Mouse (Mus musculus) CH12.LX (cell line): ENCODE results near the gene Foxp1.

Source experiments
- CTCF ChIP-seq, 2 experiments: IDR thresholded peaks in 1 of 2; conservative IDR thresholded peaks in 1 of 2; 2 replicates each; pipeline ENCODE4 v1.5.1; 2011 to 2012; ENCODE audit warnings: low read depth in 2 of 2, low read length in 2 of 2, improper control_type of control experiment in 1 of 2, inconsistent platforms in 1 of 2, mild to moderate bottlenecking in 1 of 2, moderate library complexity in 1 of 2
- EP300 ChIP-seq: IDR thresholded peaks from 2 replicates; pipeline ENCODE4 v1.6.1; 2011; ENCODE audit warnings: low read length, improper control_type of control experiment
- MAFK ChIP-seq: IDR thresholded peaks from 2 replicates; pipeline ENCODE4 v1.6.1; 2011; ENCODE audit warnings: low read length, improper control_type of control experiment; ENCODE audit not compliant: insufficient replicate concordance

DNA sequence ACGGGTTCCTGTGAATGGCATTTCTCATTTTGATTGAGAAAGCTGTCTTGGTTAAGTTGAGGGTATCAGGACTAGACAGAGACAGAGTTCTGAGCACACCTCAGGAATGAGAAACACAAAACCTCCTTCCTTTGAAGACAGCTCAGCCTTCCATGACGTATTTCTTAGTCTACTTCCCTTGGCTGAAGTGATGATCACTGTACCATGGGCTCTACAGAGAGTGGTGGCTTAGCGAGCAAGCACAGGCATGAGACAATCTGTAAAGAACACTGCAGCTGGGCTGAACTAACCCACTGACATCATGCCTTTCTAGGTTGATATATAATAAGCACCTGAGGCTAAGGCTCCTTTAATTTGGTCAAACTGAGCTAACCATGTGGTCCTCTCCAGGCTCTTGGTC lies 172.0 kb downstream of the Foxp1 start:
- TF ChIP-seq CTCF (conservative IDR thresholded peaks at IDR 0.05 in 1 of 2, IDR thresholded peaks at IDR 0.05 in 1 of 2; ENCODE audit: low read depth in 2 of 2, low read length in 2 of 2) (no peak), EP300 (no peak), MAFK (no peak)
